Mouse (Mus musculus) heart, postnatal 4 days (tissue): ENCODE measurements around the gene Tmem38b. TPM values are rescaled to one million over a fixed set of nuclear protein-coding genes. Genes with fewer than 3 reads are reported as not detected.
"Not testable (repeated sequence)": the region's sequence is repeated elsewhere in the genome, so short reads cannot be mapped to it uniquely, and the experiment has no call there.

Experiments used
- DNase-seq: peaks from one replicate; pipeline ENCODE4 v3.0.0; 2021
- total RNA-seq, 2 experiments: library from RNA; stranded (reverse); gene quantifications; 2 replicates each; pipeline ENCODE4 v1.2.3; 2021

Tmem38b gene
- 10 to 100 TPM; 12.0 to 12.5 TPM for total RNA-seq

DNA sequence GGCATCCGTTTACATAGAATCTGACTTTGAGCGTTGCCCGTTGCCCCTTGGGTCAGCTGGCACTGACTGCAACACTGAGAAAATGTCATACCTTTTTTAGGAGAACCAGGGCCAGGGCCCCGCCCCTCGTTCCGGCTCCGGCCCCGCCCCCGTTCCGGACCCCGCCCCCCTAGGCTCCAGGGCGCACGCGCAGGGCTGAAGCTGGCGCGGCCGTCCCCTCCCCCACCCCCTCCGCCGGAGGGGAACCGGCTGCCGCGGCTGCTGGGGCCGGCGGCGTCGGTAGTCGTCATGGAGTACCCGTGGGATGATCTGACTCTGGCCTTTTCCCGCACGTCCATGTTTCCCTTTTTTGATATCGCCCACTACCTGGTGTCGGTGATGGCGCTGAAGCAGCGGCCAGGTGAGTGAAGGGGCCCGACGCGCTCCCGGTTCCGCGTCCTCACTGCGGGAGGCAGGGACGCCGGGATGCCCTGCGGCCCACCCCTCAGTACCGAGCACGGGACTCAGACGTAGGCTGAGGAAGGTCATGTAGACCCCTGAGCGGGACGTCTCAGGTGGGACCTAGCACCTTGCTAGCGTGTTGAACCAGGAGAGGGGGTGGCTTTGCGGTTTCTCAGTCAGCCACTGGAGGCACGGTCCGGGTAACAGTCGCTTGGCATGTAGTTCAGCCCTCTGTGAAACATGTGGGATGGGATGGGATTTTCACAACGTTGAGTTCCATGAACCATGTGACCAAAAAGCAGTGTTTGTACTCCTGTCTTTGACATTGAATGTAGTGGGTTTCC lies at the start of gene Tmem38b:
Gene Tmem38b (plus strand): TSS at position 225 of the 785 bp plus-strand sequence.
- peak; percentile 87 for DNase-seq

DNA sequence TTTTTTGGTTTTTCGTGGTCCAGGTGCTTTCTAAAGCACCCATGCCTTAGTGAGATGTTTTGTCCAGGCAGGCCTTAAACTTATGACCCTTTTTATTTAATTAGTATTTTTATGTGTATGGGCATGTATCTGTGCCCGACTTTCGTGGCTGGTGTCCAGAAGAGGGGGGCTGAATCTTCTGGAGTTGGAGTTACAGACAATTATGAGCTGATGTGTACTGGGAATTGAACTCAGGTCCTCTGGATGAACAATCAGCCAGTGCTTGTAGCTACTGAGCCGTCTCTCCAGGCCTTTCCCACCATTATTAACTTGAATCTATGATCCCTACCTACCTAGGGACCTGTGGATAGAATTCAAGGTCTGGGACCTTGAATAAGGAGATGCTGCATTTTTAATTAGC lies 44.4 kb upstream of the Tmem38b start:
- DNase-seq, result no peak

DNA sequence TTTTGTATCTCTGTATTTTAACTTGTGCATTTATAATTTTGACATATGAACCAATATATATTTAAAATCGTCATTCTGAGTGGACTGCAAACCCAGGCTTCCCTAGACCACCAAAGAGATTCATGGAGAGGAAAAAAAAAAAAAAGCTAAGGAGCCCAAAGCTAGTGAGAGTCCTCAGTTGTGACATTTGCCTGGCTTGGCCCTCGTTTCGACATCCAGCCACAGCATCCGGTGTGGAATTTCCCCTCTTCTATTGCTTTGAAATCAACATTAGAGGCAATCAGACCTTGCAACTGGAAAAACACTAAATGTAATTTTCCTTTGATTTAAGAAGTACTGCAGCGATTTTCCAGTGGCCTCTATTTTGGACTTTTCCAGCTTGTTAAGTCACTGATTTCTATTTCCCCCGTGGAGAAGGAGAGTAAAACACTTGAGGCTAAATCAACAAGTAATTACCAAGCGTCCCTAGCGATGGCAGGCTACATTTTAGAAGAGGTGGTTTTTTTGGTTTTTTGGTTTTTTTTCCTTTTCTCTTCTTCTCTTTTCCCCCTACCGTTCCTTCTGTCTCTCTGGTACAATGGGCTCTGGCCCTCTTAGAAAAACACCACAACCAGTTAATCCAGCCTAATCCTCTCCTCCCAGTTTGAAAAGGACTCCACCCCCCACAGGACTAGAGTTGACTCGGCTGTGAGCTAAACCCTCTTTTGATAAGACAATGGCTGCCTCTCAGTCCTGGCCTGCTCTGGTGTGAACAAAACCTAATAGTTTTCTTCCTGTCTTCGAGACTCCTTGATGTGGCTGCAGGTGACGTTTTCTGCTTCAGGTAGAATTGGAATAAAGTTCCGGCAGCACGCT lies 43.4 kb upstream of the Tmem38b start:
- no peak for DNase-seq

DNA sequence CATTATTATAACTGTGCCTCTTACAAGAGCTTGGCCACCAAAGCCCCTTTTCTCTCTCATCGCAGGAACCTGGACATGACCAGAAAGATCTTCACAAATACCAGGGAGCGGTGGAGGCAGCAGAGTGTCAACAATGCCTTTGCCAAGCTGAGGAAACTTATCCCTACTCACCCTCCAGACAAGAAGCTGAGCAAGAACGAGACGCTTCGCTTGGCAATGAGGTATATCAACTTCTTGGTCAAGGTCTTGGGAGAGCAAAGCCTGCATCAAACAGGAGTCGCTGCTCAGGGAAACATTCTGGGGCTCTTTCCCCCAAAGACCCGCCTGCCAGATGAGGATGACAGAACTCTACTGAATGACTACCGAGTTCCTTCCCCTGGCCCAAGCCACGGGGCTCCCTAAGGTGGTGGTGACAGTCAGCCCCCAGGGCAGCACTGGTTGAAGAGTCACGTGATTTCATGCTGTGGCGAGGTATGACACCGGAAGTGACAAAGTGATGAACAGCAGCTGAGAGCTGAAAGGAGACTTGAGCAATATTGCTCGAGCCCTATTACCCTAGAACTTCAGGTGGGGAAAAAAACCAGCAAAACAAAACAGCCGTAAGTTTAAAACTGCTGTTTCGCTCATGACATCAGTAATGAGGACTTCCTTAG lies 40.0 kb upstream of the Tmem38b start:
- no peak for DNase-seq

DNA sequence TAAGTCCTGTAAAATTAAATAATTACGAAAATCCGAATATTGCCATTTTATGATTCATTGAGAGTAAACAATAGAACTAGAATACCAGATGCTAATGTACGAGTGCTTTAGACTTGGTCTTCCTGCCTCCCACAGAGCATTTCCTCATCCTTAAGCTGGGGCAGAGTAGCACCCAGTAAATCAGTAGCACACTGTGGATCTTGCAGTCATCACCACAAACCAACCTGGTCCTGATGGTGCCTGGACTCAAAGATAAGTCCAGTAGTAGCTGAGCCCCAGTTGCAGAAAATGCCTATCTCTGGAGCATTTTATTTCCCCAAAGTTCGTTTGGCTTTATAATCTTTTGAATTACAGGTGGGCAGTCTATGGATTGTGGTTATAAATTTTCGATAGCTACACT lies 39.0 kb upstream of the Tmem38b start:
- no peak for DNase-seq

DNA sequence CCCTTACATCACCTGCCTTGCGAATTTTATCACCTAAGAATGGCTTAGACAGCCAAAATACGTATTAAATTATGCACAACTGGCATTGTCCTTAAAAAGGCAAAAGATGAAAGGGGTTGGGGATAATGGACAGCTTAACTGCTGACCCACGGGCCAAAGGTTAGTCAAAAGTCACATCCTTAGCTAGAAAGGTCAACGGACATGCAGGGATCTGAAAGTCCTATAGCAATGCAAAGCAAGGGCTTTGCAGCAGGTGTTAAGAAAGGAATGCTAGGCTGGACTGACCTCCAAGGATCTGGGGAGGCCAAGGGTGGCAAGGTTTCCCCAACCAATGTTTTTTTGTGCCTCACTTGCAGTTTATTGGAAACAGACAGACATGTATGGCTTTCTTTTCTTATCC lies 36.5 kb upstream of the Tmem38b start:
- DNase-seq, result no peak

DNA sequence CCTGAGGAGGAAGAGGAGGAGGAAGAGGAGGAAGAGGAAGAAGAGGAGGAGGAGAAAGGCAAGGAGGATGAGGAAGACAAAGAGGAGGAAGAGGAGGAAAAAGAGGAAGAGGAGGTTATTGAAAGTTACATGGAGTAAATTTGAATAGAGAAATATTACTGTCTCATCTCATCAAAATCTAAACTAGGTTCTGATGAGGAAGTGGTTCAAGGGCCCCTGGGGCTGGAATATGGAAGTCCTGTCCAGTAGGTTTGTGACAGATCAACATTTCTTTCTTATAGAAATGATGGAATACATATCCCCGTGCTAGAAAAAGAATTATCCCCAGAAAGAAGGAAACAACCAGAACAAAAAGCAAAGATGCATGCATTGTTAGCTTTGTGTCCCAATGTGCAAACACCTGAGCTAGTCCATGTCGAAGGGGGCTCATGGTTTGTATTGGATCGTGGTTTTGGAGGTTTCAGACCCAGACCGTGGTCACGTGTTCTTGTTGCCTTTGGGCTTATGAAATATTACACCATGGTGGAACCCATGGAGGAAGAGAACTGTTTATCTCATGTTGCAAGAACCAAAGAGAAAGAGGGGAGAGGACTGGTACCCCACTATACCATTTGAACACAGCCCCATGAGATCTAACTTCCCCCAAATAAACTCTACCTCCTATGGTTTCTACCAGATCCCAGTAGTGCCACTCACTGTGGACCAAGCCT lies 31.4 kb upstream of the Tmem38b start:
- DNase-seq, result no peak

DNA sequence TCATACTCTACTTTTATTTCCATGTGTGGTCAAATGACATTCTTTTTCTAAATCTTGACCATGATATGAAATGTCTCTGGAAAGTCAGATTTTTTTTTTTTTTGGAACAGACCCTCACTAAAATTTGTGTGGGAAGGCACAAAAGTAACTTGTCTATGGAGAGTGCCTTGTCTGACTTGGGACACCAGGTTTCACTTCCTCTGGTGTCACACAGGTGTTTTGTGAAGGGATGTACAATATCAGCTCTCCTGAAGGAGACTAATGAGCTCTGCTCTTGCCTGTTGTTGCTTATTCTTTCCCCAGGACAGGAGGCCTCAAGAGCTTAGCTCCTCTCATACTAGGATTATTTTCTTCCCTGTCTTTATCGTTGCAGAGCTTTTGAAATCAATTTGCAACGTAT lies 30.8 kb upstream of the Tmem38b start:
- no peak for DNase-seq

DNA sequence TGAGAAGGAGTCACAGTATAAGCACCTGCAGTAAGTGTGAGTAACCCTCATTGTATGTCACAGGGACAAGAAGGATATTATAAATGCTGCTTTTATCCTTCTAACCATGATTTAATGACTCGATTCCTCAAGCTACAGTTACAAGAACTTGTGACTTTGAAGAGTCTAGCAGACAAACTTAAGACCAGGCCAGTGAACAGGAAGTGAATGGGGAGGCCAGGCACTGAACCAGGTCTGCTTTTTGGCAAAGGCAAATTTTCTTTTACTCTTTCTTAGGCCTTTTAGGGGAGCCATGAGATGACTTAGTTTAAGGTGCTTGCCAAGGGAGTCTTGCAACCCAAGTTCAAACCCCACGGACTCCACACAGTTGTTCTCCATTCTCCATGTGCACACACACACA lies 30.1 kb upstream of the Tmem38b start:
- no peak for DNase-seq

DNA sequence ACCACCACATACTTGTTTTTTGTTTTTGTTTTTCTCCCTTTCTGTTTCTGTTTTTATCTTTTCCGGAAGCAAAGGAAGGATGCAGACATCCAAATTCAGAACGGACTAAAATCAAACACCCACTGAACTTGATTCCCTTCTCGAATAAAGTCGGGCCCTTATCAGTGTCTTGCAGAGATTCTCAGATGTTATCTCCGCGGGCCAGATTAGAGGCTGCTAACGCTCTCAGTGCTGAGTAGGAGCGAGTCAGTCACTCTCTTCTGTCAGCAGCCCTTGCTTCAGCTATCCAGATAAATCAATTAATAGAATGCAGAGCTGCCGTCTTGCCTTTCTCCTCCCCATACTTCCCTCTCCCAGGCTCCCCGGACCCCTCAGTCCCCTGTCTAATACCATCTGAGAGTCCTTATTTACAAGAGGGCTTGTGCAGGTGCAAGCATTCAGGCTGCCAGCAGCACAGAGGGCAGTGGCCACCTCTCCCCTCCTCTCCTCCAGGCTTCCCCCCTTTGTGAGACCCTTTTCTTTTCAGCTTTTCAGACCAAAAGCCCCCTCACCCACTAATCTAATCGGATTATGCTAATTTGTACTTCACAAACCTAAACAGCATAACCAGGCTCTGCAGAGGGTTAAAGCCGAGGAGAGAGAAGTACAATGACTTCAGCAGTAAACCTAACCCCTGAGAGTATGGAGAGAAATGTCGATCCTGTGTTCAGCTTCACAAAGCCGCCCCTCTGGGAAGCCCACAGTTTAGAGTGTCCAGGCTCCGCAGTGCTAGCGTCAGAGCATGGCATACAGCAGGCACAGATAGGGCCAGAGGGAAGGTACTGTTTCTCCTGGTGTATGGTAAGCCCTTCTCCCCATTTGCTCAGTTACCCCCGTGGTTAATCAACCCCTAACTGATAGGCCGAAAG lies 28.7 kb upstream of the Tmem38b start:
- no peak for DNase-seq

DNA sequence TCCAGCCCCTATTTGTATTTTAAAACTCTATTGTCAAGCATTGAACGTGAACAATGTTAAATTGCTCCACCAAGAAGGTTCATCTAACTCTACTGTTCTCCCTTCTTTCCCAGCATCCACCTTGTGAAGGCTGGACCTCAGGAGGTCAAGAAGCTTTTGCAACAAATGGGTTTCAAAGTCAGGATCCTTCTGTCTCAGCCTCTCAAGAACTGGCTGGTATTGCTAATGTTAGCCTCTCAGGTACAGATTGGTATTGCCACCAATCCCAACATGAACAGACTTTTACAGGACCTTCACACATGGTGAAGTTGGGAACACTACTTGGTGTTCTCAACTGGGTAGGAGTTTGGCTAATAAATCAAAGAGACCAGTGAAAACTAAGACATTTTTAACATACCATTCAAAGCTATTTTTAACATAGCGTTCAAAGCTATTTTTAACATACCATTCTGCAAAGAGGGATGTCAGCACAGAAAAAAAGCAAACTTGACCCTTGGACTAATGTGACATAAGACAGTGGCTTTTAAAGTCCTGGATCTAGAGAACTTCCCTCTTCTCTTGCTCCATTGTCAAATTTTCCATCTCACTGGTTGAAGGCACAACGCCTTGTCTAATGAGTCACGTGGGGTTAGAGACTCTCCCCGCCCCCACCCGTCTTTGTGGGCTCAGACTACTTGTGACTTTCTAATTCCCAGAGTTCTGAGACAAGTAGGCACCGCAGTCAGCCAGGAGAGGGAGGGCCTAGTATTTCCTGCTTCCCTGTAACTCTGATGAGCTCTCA lies 26.8 kb upstream of the Tmem38b start:
- DNase-seq, result no peak

DNA sequence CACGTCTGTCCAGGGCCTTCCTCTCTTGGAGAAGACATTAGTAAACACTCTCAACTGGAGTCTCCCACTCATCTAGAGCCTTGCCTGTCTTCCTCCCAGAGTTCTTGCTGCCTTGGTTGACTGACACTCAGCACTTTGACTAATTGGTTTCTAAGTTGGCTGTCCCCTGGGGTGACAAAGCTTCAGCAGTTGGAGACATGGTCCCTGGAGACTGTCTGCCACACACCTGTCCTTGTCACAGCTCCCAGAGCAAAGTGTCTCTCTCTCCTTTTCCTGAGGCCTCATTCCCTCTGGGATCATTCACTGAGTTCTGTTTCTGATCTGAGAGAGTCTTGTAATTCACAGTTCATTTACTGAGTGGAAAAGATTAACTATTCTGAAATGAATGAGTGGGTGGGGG lies 26.1 kb upstream of the Tmem38b start:
- DNase-seq, result no peak

DNA sequence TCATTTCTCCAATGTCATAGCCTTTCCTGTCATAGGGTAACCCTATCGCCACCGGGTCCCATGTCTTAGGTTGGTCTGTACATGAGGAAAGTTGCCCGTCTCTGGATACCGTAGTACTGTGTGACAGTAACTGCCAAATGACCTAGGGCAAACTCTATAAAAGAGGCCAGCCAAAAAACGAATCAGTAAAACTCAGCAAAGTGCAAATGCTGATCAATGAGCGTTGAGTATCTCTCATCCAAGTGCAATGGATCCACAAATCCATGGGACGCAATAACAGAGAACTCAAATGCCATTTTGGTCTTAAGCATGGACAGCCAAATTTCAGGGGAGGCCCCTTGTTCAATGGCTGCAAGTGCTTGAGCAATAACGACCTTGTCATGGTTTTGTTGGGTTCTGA lies 22.2 kb upstream of the Tmem38b start:
- DNase-seq, result not testable (repeated sequence)

DNA sequence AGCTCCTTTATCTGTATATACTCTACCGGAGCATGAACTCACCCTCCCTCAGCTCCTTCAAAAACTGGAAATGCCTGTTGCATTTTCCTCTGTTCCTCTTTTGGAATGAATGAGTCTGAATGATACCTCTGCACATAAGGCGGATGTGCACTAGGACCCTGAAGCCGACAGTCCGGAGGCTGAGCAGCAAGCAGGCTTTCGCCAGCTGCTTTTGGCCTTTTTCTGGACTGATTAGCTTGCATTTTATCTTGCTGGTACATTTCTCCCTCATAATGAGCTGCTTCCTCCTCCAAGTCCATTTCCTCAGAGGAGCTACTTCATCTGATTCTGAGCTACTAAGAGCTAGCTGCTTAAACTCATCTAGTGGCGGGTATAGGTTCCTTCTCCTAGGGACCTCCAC lies 19.4 kb upstream of the Tmem38b start:
- DNase-seq, result not testable (repeated sequence)

DNA sequence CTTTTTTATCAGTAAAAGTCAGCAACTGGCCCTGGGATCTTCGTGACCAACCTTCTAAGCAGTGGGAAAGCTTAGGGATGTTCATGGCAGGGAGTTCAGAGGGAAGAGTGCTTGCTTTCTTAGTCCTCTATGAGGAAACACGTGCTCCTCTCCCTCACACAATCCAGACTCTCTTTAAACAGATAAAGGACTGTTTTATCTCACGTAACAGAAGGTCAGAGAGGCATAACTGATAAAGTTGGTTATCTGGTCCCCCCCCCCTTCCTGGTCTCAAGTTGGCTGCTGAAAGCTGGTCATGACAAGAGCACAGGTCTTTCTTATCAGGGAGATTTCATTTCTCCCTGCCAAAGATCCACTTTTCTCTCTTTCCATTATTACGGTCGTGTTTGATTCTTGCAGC lies 7.5 kb upstream of the Tmem38b start:
- DNase-seq, result no peak

DNA sequence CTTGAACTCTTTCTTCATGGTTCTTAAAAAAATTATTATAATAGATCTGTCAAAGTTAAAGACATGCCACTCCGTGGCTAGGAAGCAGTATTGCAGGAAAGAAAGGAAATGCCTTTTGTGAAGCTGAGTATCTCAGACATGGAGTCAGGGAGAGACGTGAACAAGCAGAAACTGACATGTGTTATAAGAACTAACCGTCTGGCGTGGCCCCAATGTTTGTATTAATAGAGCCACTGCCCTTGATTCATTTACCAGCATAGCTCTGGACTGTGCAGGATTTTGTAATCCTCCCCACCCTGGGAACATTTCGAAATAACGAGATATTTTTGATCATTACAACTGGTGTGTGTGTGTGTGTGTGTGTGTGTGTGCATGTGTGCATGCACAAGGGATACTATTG lies 2.1 kb upstream of the Tmem38b start:
- no peak for DNase-seq

DNA sequence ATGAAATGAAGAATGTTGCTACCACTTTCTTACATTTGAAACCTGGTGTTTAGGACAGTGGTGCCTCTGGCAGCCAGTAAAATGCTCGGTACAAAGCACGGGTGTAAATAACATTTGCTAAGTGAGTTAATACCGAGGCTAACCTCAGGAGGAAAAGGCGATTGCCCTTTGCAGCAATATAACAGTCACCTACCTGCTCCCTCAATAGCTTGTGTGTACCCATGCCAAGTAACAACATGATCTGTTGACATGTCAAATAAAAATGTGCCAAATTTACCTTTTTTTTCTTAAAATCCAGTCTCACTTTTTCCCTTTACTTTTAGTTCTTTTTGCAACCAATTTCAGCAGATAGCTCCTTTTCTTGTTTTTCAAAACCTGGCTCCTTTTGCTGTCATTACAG lies 1.0 kb upstream of the Tmem38b start:
- no peak for DNase-seq

DNA sequence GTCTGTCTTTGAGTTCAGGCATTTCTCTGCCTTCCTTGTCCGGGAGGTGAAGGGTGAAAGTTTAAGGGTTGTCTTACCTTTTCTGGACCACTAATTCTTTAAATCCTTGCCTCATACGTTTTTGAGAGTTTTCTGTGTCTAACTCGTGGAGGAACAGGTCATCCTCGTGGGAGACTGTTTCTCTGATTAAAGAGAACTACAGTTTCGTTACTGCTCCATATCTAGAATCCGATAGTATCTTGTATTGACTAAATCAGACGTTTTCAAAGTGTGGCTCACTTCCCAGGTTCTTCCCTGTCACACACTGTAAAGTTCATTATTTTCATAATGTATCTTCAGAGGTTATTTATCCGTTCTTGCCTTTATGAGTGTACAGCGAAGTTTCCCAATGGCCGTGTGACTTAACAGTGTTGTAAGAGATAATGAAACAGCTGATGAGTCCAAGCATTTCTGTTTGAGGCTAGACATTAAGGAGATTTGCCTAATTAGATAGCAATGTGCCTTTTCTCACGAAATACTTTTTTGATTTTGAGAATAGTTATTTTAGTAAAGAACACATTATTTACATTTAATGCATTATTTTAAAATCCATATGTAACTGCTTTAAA lies 900 bp downstream of the Tmem38b start:
- no peak for DNase-seq

DNA sequence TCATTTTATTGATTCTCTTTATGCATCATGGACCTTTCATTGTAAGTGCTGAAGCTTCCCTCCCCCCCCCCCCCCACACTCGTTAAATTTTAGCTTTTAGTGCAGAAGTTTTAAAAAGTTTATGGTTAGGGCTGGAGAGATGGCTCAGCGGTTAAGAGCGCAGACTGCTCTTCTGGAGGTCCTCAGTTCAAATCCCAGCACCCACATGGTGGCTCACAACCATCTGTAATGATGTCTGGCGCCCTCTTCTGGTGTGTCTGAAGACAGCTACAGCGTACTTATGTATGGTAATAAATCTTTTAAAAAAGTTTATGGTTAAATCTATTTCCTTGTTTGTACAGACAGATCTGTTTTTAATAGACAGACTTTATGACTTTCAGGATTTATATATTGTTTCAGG lies 2.0 kb downstream of the Tmem38b start:
- no peak for DNase-seq

DNA sequence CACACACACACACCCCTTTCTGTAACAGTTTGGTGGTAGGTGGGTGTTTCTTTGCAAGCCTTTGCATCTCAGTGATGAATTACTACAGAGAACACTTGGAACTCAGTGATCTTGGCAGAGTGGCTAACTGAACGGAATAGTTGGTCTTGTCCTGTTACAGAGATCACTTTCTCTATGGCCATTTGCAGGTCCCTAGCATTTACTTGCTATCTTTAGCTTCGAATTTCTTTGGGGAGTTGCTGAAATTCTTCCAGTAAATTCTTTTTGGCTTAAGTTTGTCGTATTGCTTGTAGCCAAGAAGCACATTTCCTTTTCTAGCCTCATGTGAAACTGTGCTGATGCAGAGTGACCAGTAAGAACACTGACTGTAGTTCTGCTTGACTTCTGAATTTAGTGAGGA lies 3.1 kb downstream of the Tmem38b start:
- DNase-seq, result no peak
